22 mouse cellular contexts compared by ENCODE assay signal in genomic region chr19:46220116-46220515, GRCm38 (mm10).
A peak's percentile ranks its signal among the peaks of the same experiment; 100 is the strongest.
DNase-seq lines count a peak whose midpoint lies in the region; ATAC-seq and TF ChIP-seq lines count a peak whose summit lies in the region.
"Had no signal": no experiment of that assay in that cellular context is flagged by ENCODE, and none has a peak within 500 bp of the region (broad histone marks: within the 10 kb centered on the region; RNA-seq: fewer than 3 reads in every experiment).

No protein-coding gene starts in this region.

- no peaks in the 10 kb centered on the region for H3K27me3 ChIP-seq in forebrain, embryonic 14.5 days (replicated peaks; ENCODE audit: control insufficient read depth, insufficient read depth, low read length)
- no peaks in the 10 kb centered on the region for H3K27me3 ChIP-seq in forebrain, postnatal 0 days (ENCODE audit: insufficient read depth, low read length)
- H3K27me3 ChIP-seq: CH12.LX; embryonic facial prominence, embryonic 13.5 days; forebrain, embryonic 12.5 days; heart, embryonic 12.5 days; Patski had no signal

- ATAC-seq in forebrain, embryonic 14.5 days, result no peak
- ATAC-seq in forebrain, postnatal 0 days, result no peak
- ATAC-seq: hindbrain, embryonic 16.5 days; inflammation-experienced regulatory T-cells, adult 6 months; Patski had no signal

- H3K27ac ChIP-seq in forebrain, embryonic 14.5 days (ENCODE audit: low read depth, low read length), result no peak overlapping the region
- no peak overlapping the region for H3K27ac ChIP-seq in forebrain, postnatal 0 days (ENCODE audit: low read depth, low read length)
- H3K27ac ChIP-seq: embryonic facial prominence, embryonic 13.5 days; forebrain, embryonic 12.5 days; gastrocnemius, adult 2 months; heart, adult 2 months; hindbrain, embryonic 10.5 days; kidney, postnatal 0 days had no signal

- intact Hi-C loops in gastrocnemius, postnatal 14 days (cut with DNase I; ENCODE audit: low total_unique reads), result no loop called here

- H3K4me3 ChIP-seq in forebrain, embryonic 14.5 days (ENCODE audit: low read depth, low read length), result no peak overlapping the region
- no peak overlapping the region for H3K4me3 ChIP-seq in forebrain, postnatal 0 days (ENCODE audit: low read depth, low read length)
- H3K4me3 ChIP-seq: embryonic facial prominence, embryonic 13.5 days; forebrain, embryonic 12.5 days; gastrocnemius, adult 2 months; heart, adult 2 months; heart, embryonic 12.5 days; hindbrain, embryonic 10.5 days had no signal

- 58% methylated on average over 5 of the region's 5 CpGs for WGBS in forebrain, embryonic 14.5 days
- WGBS in forebrain, postnatal 0 days, result 45% methylated on average over 5 of the region's 5 CpGs

- no peaks in the 10 kb centered on the region for H3K9me3 ChIP-seq in forebrain, embryonic 14.5 days (replicated peaks; ENCODE audit: control insufficient read depth, low read length)
- H3K9me3 ChIP-seq in forebrain, postnatal 0 days (ENCODE audit: low read length), result no peaks in the 10 kb centered on the region
- H3K9me3 ChIP-seq: embryonic facial prominence, embryonic 13.5 days; forebrain, embryonic 12.5 days; heart, embryonic 12.5 days; hindbrain, embryonic 10.5 days had no signal

- TF ChIP-seq CTCF in forebrain, postnatal 0 days (IDR thresholded peaks at IDR 0.05; ENCODE audit: low read depth), result no peak

- peak; percentile 24 for DNase-seq in forebrain, embryonic 14.5 days (ENCODE audit: low spot score)
- DNase-seq in forebrain, postnatal 0 days, result no peak
- DNase-seq in brain, adult 2 months (ENCODE audit: low read depth, low spot score), result peak; percentile 64
- peak; percentile 55 to 66 for DNase-seq in cerebellum, adult 18-20 months
- peak; percentile 56 for DNase-seq in cerebellum, adult 9-11 months
- DNase-seq in gastrocnemius, postnatal 14 days, result no peak
- DNase-seq in adrenal gland, adult 18-20 months (ENCODE audit: low spot score in 2 of 2), result no peak
- DNase-seq in adrenal gland, adult 2 months, result no peak
- DNase-seq: adrenal gland, postnatal 10 days; gastrocnemius, adult 2 months; heart, adult 2 months; kidney, adult 11 months; kidney, adult 9 months had no signal

- H3K36me3 ChIP-seq in forebrain, embryonic 14.5 days (ENCODE audit: control insufficient read depth, insufficient read depth, low read length), result no peaks in the 10 kb centered on the region
- H3K36me3 ChIP-seq in forebrain, postnatal 0 days (ENCODE audit: insufficient read depth), result no peaks in the 10 kb centered on the region
- H3K36me3 ChIP-seq: embryonic facial prominence, embryonic 13.5 days; forebrain, embryonic 12.5 days; heart, embryonic 12.5 days; hindbrain, embryonic 10.5 days had no signal

- H3K4me2 ChIP-seq in forebrain, embryonic 14.5 days (ENCODE audit: low read length), result no peak overlapping the region
- H3K4me2 ChIP-seq in forebrain, postnatal 0 days (ENCODE audit: low read depth), result no peak overlapping the region
- H3K4me2 ChIP-seq: embryonic facial prominence, embryonic 13.5 days; forebrain, embryonic 12.5 days; heart, embryonic 12.5 days had no signal

- no peaks in the 10 kb centered on the region for H3K4me1 ChIP-seq in forebrain, embryonic 14.5 days (ENCODE audit: control insufficient read depth, insufficient read depth, low read length)
- H3K4me1 ChIP-seq in forebrain, postnatal 0 days (ENCODE audit: insufficient read depth), result no peaks in the 10 kb centered on the region

- H3K9ac ChIP-seq in forebrain, embryonic 14.5 days (ENCODE audit: low read length), result no peak overlapping the region
- no peak overlapping the region for H3K9ac ChIP-seq in forebrain, postnatal 0 days
- H3K9ac ChIP-seq: embryonic facial prominence, embryonic 13.5 days; forebrain, embryonic 12.5 days; heart, embryonic 12.5 days had no signal

Comparison
In these comparisons a context has a peak if more than half of its experiments do, and no peak if none do; other contexts are left out.
1. DNase-seq: peak in forebrain, embryonic 14.5 days (single experiment), brain, adult 2 months (single experiment), cerebellum, adult 18-20 months (2 of 2) and cerebellum, adult 9-11 months (single experiment); none in forebrain, postnatal 0 days (single experiment), gastrocnemius, postnatal 14 days (single experiment), adrenal gland, adult 18-20 months (0 of 2) and adrenal gland, adult 2 months (single experiment).